Mouse (Mus musculus) common myeloid progenitor, adult 5-6 weeks (primary cell): ENCODE data around the gene Cx3cr1. TPM values are rescaled to one million over a fixed set of nuclear protein-coding genes. Genes with fewer than 3 reads are reported as not detected.

ENCODE experiments used
- ATAC-seq: replicated peaks from 2 replicates; pipeline ENCODE4 v1.8.0; 2016; ENCODE audit warnings: low read depth, mild to moderate bottlenecking, moderate TSS enrichment, inconsistent platforms; ENCODE audit not compliant: poor library complexity, severe bottlenecking
- total RNA-seq: library from RNA; stranded (forward); fragments of 200-1000, 187-1606 nt; gene quantifications from 2 replicates; pipeline ENCODE4 v1.2.3, GENCODE M21; 2017

Gene Cx3cr1
- total RNA-seq, 1 experiment from 2014 or later: 7.5 TPM

- ATAC-seq: peak; percentile 90
Observed at GRCm38 (mm10) chr9:120001945-120002725, 67.5 kb downstream of the Cx3cr1 start.

GRCm38 (mm10) chr9:120000761-120001160 lies 68.9 kb downstream of the Cx3cr1 start:
- ATAC-seq: no peak

GRCm38 (mm10) chr9:119999636-120000035 lies 70.0 kb downstream of the Cx3cr1 start:
- no peak for ATAC-seq

- ATAC-seq: no peak
Observed at GRCm38 (mm10) chr9:119998776-119999175, 70.9 kb downstream of the Cx3cr1 start.

- 0 out of 2 replicates have a peak, but pooled peaks have one; percentile 36 for ATAC-seq
Observed at GRCm38 (mm10) chr9:119996080-119996479, 73.6 kb downstream of the Cx3cr1 start.

GRCm38 (mm10) chr9:119994207-119994606 lies 75.5 kb downstream of the Cx3cr1 start:
- 0 out of 2 replicates have a peak, but pooled peaks have one; percentile 18 for ATAC-seq

- ATAC-seq: 0 out of 2 replicates have a peak, but pooled peaks have one; percentile 11
Observed at GRCm38 (mm10) chr9:119993092-119993844, 76.4 kb downstream of the Cx3cr1 start.

GRCm38 (mm10) chr9:119991310-119991709 lies 78.4 kb downstream of the Cx3cr1 start:
- ATAC-seq: no peak

GRCm38 (mm10) chr9:119988304-119988703 lies 81.4 kb downstream of the Cx3cr1 start:
- ATAC-seq: no peak

GRCm38 (mm10) chr9:119985881-119986574 lies 83.7 kb downstream of the Cx3cr1 start:
- no peak for ATAC-seq

- no peak for ATAC-seq
Observed at GRCm38 (mm10) chr9:119984536-119985011, 85.1 kb downstream of the Cx3cr1 start, which contains the start of gene Csrnp1. TSS of gene Csrnp1 (minus strand) at chr9:119984658.

- peak; percentile 31 for ATAC-seq
Observed at GRCm38 (mm10) chr9:119983585-119984535, 85.8 kb downstream of the Cx3cr1 start.

- ATAC-seq: no peak
Observed at GRCm38 (mm10) chr9:119982956-119983551, 86.6 kb downstream of the Cx3cr1 start.

- peak; percentile 19 for ATAC-seq
Observed at GRCm38 (mm10) chr9:119982241-119982811, 87.4 kb downstream of the Cx3cr1 start.

- peak; percentile 51 for ATAC-seq
Observed at GRCm38 (mm10) chr9:119981183-119982179, 88.2 kb downstream of the Cx3cr1 start.

- ATAC-seq: no peak
Observed at GRCm38 (mm10) chr9:119980770-119981182, 88.9 kb downstream of the Cx3cr1 start.

- no peak for ATAC-seq
Observed at GRCm38 (mm10) chr9:119979749-119980148, 89.9 kb downstream of the Cx3cr1 start.
